Mouse (Mus musculus): ENCODE measurements around the gene Gsta3. TPM values are rescaled to one million over a fixed set of nuclear protein-coding genes. Genes with fewer than 3 reads are reported as not detected.

Gsta3 gene
- total RNA-seq (2023), result not detected

DNA sequence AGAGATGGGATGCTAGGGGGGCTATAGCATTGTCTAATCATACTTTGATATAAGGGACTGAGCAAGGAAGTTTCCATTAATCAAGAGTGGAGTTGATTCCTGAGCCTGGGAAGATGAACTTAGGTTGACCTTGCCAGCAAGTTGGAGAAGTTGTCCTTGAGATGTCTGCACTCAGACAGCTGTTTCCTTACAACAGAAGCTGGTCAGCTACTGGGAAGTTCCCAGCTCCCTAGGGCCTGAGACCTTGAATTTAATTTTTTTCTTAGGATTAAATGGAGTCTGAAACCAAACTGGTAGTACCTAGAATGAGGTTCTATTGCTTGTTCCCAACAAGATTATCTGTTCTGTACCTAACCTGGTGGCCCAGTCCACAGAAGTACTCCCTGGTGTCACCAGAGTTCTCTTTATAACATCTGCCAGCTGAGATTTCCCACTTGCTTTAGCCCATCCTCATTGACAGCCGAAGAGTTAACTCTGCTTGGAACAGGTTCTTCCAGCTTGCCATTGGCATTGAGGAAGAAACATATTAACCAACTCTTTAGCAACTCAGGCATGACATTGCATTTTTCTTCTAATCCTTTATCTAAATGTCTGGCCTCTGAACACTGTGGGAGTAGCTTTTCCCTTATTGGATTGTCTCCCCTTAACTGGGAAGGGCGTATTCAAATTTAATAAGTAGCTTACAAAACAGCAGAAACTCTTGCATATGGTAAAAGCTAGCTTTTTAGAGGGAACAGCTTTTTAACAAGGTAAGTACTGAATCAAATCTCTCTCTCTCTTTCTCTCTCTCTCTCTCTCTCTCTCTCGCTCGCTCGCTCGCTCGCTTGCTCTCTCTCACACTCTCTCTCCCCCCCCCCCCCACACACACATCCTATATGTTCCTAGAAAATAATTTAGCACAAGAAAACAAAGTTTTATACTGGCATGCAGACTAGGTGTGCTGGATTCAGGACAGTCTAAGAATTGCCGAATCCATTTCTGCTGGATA lies at the start of gene Gsta3:
Gene Gsta3, plus strand, starts transcription at position 679 of the 988 bp plus-strand sequence.

DNA sequence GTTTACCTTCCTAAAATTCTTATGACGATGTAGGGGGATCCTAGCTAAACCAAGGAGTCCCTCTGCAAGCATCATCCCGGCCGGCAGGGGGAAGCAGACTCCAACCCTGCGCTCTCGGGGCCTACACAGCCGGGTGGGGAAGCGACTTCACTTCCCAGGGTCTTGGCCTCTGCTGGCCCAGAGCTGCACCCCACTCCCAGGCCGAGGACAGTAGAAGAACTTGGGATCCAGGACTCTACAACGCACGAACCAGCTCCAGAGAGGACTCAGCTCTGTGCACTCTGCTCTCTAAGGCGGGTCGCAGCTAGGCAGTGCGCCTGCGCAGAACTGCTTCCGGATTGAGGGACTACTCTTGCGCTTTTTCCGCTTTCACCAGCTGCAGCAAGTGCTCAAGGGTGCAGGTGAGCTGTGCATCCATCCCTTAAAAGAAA lies 21.9 kb upstream of the Gsta3 start, which contains the start of gene Tmem14a:
Gene Tmem14a, plus strand, starts transcription at position 87 of the 431 bp plus-strand sequence.

Other genes with a start within 250 kb of the Gsta3 start
- gene Tram2, start 161.4 kb upstream of the Gsta3 start, total RNA-seq (2023), result 10 to 100 TPM; 18.3 to 20.4 TPM
- gene Tmem14a, start 22.0 kb upstream of the Gsta3 start, total RNA-seq (2023), result 1 to 10 TPM in 1 of 2 experiments, under 1 TPM in 1; 0.47 to 1.4 TPM
- gene Khdc1a, start 109.1 kb downstream of the Gsta3 start, total RNA-seq (2023), result not detected
- not detected for gene Khdc1c, start 127.7 kb downstream of the Gsta3 start, total RNA-seq (2023)
- not detected for gene Khdc1b, start 143.0 kb downstream of the Gsta3 start, total RNA-seq (2023)